Mouse (Mus musculus) activated CD4-positive, CD25-positive, alpha-beta regulatory T cell, adult 4 months (primary cell): ENCODE results near the gene Car6. TPM values are rescaled to one million over a fixed set of nuclear protein-coding genes. Genes with fewer than 3 reads are reported as not detected.

ENCODE experiments used
- ATAC-seq: one replicate; pipeline ENCODE4 v1.8.0; 2017
- polyA plus RNA-seq, 2 experiments: library from polyadenylated mRNA; unstranded; fragments of 100-300 nt; shearing (Covaris generic); gene quantifications; one replicate each; pipeline ENCODE4 v1.2.1; 2017

Gene Car6
- polyA plus RNA-seq, 2 experiments from 2014 or later, result not detected

DNA sequence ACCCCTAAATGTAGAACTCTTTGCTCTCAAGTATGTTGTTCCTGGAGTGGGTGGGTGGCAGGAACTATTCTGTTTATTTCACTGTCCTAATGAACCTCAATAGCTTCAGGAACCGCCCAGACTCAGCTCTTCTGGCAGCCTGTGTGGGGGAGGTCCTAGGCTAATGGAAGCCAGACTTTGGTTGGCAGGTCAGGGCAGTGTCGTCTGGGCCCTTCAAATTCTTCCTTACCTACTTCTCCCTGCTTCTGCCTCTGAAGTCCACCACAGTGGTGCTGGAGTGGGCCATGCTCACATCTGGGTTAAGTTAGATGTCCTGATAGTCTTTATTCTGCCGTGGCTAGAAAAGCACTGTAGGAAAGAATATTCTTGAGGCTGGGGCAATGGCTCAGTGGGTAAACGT is 23.0 kb downstream of the Car6 start:
- no peak for ATAC-seq

DNA sequence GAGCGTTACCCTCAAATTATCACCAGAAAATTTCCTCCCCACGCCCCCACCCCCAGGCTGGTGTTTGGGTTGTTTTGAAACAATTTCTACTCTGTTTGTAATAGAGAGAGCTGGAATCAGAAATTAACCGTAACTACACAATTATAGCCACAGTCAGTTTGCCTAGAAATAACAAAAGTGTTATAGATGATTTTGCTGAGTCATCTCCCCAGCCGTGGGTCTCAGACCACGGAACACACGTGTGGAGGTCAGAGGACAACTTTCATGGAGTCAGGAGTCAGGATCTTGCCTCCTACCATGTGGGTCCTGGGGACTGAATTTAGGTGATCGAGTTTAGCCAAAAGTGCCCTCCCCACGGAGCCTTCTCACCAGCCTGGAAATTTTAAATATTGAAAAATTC is 24.0 kb downstream of the Car6 start:
- no peak for ATAC-seq

DNA sequence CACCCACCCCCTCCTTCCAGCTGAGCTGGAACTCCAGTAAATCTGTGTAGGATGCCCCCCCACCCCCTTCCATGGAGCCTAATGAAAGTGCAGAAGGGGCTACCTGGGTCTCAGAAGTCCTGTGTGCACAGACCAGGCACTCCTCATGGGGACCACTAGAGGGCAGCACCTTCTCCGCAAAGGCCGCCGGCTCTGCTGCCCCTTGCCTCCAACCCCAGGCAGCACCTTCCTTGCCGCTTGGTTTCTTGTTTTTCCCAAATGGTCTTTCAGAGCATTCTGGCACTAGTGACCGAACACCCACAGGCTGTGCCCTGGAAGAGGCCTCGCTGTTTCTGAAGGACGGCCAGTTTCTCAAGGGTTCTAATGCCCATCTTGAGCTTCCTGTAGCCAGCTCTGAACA is 24.6 kb downstream of the Car6 start:
- ATAC-seq, result peak; percentile 40

DNA sequence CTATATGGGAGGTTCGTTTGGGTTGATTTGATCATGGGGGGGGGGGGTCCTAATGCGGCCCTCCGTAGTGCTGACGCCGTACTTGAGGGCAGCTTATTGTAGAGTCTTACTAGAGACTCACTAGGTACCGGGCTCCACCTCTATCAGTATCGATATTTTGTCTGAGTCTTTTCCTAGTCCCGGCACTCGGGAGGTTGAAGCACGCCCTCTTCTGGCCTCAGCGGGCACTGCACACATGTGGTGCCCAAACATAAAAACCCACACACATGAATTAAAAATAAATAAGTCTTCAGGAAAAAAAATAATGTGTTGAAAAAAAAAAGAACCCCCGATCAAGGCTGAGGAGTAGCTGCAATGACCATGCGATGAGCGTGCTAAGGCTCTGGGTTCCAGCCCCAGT is 27.1 kb downstream of the Car6 start:
- no peak for ATAC-seq

- ATAC-seq, result peak; percentile 28
Observed at GRCm38 (mm10) chr4:150173281-150173680, 27.9 kb downstream of the Car6 start.

GRCm38 (mm10) chr4:150172107-150172506 is 29.0 kb downstream of the Car6 start:
- ATAC-seq, result no peak

GRCm38 (mm10) chr4:150168406-150168805 is 32.7 kb downstream of the Car6 start:
- ATAC-seq, result no peak

- ATAC-seq, result no peak
Observed at GRCm38 (mm10) chr4:150164875-150165274, 36.3 kb downstream of the Car6 start.

DNA sequence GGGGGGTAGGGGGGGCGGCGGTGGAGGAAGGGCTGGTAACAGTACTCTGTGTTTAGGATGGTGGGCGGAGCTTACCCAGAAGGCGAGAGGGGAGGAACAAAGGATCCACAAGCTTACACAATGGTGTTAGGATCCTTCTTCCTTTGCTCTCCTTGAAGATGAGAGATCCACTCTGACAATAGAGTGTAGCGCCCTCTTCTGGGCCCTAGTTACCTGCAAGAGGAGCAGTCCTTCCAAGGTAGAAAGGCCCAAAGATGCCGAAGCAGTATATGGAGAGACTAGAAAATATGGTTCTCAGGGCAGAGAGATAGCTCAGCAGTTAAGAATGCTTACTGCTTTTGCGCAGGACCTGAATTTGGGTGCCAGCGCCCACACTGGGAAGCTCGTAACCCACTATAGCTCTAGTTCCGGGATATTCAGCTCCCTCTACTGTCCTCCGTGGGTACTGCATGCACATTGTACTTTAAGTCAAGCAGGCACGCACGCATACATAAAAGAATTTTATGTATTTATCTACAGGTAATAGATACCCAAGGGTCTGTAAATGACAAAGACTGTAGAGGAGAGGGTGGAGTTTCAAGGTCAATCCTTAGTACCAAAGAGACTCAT is 38.5 kb downstream of the Car6 start:
- ATAC-seq, result no peak

DNA sequence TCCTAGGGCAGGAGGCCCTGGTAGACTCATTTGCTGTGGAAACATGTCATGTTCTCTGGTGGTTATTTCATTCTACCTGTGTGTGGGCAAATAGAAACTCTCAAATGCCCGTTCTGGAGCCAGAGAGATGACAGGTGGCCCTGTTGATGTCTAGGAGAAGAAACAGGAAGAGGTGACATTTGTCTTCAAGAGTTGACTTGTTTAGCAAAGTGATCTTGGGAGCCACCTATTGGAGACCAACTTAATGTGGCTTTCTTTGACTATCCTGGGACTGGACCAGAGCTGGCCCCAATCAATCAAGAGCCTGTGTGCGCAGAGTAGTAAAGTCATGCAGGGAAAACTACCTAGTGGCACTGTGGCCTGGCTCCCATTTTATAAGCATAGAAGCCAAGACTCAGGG is 41.7 kb downstream of the Car6 start:
- ATAC-seq, result no peak

DNA sequence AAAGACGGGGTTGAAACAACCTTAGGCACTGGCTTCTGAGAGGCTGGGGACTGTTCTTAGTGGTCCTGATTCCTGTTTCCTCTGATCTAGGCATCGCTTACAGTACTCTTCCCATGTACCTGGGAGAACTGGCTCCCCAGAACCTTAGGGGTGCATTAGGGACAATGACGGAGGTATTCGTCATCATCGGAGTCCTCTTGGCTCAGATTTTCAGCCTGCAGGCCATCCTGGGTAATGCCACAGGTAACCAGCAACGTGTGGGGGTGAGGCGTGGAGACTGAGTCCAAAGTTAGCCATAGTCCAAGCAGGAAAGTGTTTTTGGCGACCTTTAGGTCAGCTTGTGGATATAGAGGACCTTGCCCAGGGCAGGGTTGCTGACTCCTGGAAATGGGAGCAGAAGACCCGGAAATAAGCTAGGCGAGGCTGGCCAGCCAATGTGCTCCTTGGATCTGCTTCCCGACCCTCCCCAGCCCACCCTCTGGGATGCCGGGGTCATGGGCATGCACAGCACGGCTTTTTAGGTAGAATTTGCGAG is 43.7 kb downstream of the Car6 start:
- ATAC-seq, result no peak

- ATAC-seq, result no peak
Observed at GRCm38 (mm10) chr4:150155731-150156130, 45.4 kb downstream of the Car6 start.

GRCm38 (mm10) chr4:150155301-150155700 is 45.8 kb downstream of the Car6 start:
- ATAC-seq, result no peak

GRCm38 (mm10) chr4:150152483-150152882 is 48.6 kb downstream of the Car6 start:
- ATAC-seq, result no peak

GRCm38 (mm10) chr4:150151045-150151444 is 50.1 kb downstream of the Car6 start:
- ATAC-seq, result no peak

- no peak for ATAC-seq
Observed at GRCm38 (mm10) chr4:150146286-150146685, 54.8 kb downstream of the Car6 start.

GRCm38 (mm10) chr4:150144242-150144641 is 56.9 kb downstream of the Car6 start:
- ATAC-seq, result no peak

- no peak for ATAC-seq
Observed at GRCm38 (mm10) chr4:150140346-150140745, 60.8 kb downstream of the Car6 start.

GRCm38 (mm10) chr4:150139090-150139489 is 62.0 kb downstream of the Car6 start:
- no peak for ATAC-seq

- ATAC-seq, result no peak
Observed at GRCm38 (mm10) chr4:150138084-150138543, 63.0 kb downstream of the Car6 start.

DNA sequence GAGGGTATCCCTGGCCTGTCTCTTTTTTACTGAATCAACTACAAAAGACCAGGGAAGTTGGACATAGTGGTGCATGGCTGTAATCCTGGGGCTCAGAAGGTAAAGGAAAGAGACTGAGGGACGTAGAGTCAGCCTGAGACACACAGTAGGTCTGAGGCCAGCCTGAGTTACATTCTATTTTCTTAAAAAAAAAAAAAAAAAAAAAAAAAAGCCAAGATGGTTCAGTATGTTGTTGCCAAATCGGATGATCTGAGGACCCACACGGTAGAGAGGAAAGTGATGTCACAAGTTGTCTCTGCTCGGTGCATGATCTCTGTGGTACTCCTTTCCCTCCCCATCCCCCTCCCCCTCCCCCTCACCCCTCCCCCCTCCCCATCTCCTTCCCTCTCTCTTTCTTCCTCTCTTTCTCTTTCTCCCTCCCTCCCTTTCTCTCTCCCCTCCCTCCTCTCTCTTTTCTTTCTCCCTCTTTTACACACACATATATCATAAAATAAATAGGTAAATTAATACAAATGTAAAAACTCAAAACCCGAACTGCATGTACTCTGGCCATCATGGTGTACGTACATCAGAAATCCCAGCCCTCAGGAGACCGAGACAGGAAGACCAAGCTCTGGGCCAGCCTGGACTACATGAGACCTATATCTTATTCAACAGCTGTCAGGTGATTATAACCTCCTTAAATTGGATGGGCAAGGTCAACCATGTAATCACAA is 63.6 kb downstream of the Car6 start:
- ATAC-seq, result no peak
